Mouse (Mus musculus): ENCODE measurements around the gene Aqp6. TPM values are rescaled to one million over a fixed set of nuclear protein-coding genes. Genes with fewer than 3 reads are reported as not detected.

The Aqp6 gene
- polyA plus RNA-seq, 1 experiment = not detected

DNA sequence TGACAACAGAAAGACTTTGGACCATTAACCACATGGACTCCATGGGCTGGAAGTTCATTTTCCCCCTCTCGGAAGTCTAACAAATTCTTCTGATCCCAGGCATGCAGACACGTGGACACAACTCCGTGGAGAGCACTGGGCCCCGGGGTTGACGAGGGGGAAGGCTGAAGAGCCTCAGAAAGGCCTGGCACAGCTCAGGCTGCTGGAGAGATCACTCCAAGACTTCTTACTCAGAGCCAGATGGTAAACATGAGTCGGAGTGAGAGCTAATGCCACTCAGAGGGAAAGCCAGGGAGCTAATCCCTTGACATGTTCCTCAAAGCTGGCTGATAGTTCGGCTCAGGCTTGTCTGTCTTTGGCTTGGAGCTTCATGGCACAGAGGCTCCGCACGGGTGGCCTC, 14.0 kb downstream of the Aqp6 start:
- TF ChIP-seq POLR2A (IDR thresholded peaks at IDR 0.05; ENCODE audit: borderline replicate concordance, control insufficient read depth, low read depth, low read length) = no peak
- TF ChIP-seq CTCF (IDR thresholded peaks at IDR 0.05; ENCODE audit: control insufficient read depth, insufficient read depth, low read length) = no peak

DNA sequence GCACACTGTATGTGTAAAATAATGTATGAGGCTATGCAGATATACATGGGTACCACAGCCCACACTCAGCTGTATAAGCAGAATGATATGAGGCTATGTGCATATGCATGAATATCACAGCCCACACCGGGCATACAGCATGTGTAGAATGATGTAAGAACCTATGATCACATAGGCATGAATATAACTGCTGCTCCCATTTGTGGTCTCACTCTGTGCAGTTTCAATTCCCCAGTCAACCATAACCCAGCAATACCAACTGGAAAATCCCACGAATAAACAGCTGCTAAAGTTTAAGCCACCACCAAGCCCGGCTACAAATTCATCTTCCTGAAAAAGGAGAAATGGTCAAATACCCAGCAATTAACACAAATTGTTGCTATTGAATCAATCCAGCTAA, 17.4 kb downstream of the Aqp6 start:
- H3K27ac ChIP-seq (ENCODE audit: control insufficient read depth, insufficient read depth, low read depth, low read length, poor library complexity) = no peak overlapping the region
- H3K4me3 ChIP-seq (replicated peaks; ENCODE audit: control insufficient read depth, low read depth, low read length) = no peak overlapping the region
- no peaks in the 10 kb centered on the region for H3K4me1 ChIP-seq (ENCODE audit: control insufficient read depth, insufficient read depth, low read length)
- 61% methylated on average over 3 of the region's 3 CpGs for WGBS
- TF ChIP-seq POLR2A (IDR thresholded peaks at IDR 0.05; ENCODE audit: borderline replicate concordance, control insufficient read depth, low read depth, low read length) (no peak), CTCF (IDR thresholded peaks at IDR 0.05; ENCODE audit: control insufficient read depth, insufficient read depth, low read length) (no peak)

More for the DNA sequence above, 14.0 kb downstream of the Aqp6 start:
- H3K4me1 ChIP-seq (ENCODE audit: control insufficient read depth, insufficient read depth, low read length) = no peaks in the 10 kb centered on the region
- WGBS = 71% methylated on average over 9 of the region's 9 CpGs
- H3K4me3 ChIP-seq (replicated peaks; ENCODE audit: control insufficient read depth, low read depth, low read length) = no peak overlapping the region
- no peak overlapping the region for H3K27ac ChIP-seq (ENCODE audit: control insufficient read depth, insufficient read depth, low read depth, low read length, poor library complexity)

DNA sequence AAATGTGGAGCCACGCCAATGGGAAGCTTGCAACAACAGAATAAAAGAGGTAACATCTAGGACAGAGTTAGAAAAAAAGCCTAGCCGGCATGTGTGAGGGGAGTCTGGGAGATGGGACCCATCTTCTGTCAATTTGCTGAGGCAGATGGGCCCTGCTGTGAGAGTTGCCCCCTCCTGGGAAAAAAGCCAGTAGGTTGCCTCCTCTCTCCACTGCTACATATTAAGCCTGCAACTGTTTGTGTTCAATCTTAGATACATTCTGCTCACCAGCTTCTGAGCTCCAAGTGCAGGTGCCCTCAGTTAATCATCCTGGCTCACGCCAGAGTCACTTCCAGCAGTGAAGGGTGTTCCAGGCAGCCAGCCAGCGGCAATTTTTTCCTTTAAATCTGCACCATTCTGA, 18.6 kb downstream of the Aqp6 start:
- no peak overlapping the region for H3K4me3 ChIP-seq (replicated peaks; ENCODE audit: control insufficient read depth, low read depth, low read length)
- no peak for TF ChIP-seq CTCF (IDR thresholded peaks at IDR 0.05; ENCODE audit: control insufficient read depth, insufficient read depth, low read length)
- TF ChIP-seq POLR2A (IDR thresholded peaks at IDR 0.05; ENCODE audit: borderline replicate concordance, control insufficient read depth, low read depth, low read length) = no peak
- no peaks in the 10 kb centered on the region for H3K4me1 ChIP-seq (ENCODE audit: control insufficient read depth, insufficient read depth, low read length)
- H3K27ac ChIP-seq (ENCODE audit: control insufficient read depth, insufficient read depth, low read depth, low read length, poor library complexity) = no peak overlapping the region
- 92% methylated on average over 4 of the region's 4 CpGs for WGBS

DNA sequence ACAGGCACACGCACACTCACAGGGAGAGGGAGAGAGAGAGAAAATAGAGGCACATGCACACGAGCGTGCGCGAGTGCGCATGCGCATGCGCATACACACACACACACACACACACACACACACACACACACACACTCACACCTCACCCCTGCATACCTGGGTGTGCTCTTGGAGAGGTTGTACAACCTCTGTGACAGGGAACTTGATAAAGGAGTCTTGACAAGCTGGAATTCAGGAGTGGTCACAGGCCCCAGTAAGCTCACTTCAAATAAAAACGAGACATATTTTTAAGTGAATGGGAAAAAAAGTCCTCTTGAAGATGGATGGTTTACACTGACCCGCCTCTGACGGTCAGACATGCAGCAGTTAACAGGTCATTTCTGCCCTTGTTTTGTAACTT, 20.9 kb downstream of the Aqp6 start:
- no peaks in the 10 kb centered on the region for H3K4me1 ChIP-seq (ENCODE audit: control insufficient read depth, insufficient read depth, low read length)
- no peak overlapping the region for H3K4me3 ChIP-seq (replicated peaks; ENCODE audit: control insufficient read depth, low read depth, low read length)
- 92% methylated on average over 11 of the region's 11 CpGs for WGBS
- TF ChIP-seq CTCF (IDR thresholded peaks at IDR 0.05; ENCODE audit: control insufficient read depth, insufficient read depth, low read length) (no peak), POLR2A (IDR thresholded peaks at IDR 0.05; ENCODE audit: borderline replicate concordance, control insufficient read depth, low read depth, low read length) (no peak)
- no peak overlapping the region for H3K27ac ChIP-seq (ENCODE audit: control insufficient read depth, insufficient read depth, low read depth, low read length, poor library complexity)

DNA sequence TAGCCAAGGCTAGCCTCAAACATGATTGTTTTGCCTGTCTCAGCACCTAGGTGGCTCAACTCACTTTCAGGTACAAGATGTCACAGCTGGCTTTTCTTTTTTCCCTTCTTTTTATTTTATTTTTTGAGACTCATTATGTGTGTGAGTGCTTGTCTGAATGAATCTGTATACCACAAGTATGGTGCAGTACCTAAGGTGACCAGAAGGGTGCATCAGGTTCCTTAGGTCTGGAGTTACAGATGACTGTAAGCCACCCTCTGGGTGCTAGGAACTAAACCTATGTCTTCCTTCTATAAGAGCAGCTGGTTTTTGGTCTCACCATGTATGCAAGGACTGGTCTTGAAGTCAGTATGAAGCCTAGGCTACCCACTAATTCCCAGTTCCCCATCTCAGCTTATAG, 30.4 kb downstream of the Aqp6 start:
- TF ChIP-seq POLR2A (IDR thresholded peaks at IDR 0.05; ENCODE audit: borderline replicate concordance, control insufficient read depth, low read depth, low read length) (no peak), CTCF (IDR thresholded peaks at IDR 0.05; ENCODE audit: control insufficient read depth, insufficient read depth, low read length) (0 out of 2 replicates have a peak, but pooled peaks have one; percentile 5)
- H3K4me1 ChIP-seq (ENCODE audit: control insufficient read depth, insufficient read depth, low read length) = no peaks in the 10 kb centered on the region
- H3K4me3 ChIP-seq (replicated peaks; ENCODE audit: control insufficient read depth, low read depth, low read length) = no peak overlapping the region

DNA sequence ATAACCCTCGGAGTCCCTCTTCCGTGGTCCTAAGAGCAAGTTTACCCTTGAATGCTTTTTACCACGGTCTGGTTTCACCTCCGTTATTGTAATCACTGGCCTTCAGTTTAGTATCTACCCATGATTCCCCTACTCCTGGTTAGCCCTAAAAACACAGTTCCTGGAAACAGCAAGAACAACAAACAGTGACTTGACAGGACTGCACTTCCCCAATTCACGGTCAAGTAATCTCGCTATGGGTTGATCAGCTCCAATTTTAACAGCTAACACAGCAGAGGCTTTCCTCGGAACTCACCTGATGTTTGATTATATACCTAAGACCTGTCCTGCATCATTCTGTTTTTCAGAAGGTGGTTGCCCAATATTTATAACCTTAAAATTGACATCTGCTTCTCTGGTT, 33.5 kb downstream of the Aqp6 start:
- no peaks in the 10 kb centered on the region for H3K4me1 ChIP-seq (ENCODE audit: control insufficient read depth, insufficient read depth, low read length)
- no peak overlapping the region for H3K4me3 ChIP-seq (replicated peaks; ENCODE audit: control insufficient read depth, low read depth, low read length)
- TF ChIP-seq CTCF (IDR thresholded peaks at IDR 0.05; ENCODE audit: control insufficient read depth, insufficient read depth, low read length) = no peak
- TF ChIP-seq POLR2A (IDR thresholded peaks at IDR 0.05; ENCODE audit: borderline replicate concordance, control insufficient read depth, low read depth, low read length) = no peak
- H3K27ac ChIP-seq (ENCODE audit: control insufficient read depth, insufficient read depth, low read depth, low read length, poor library complexity) = no peak overlapping the region
- WGBS = 51% methylated on average over 7 of the region's 7 CpGs

More for the DNA sequence above, 30.4 kb downstream of the Aqp6 start:
- H3K27ac ChIP-seq (ENCODE audit: control insufficient read depth, insufficient read depth, low read depth, low read length, poor library complexity) = no peak overlapping the region

DNA sequence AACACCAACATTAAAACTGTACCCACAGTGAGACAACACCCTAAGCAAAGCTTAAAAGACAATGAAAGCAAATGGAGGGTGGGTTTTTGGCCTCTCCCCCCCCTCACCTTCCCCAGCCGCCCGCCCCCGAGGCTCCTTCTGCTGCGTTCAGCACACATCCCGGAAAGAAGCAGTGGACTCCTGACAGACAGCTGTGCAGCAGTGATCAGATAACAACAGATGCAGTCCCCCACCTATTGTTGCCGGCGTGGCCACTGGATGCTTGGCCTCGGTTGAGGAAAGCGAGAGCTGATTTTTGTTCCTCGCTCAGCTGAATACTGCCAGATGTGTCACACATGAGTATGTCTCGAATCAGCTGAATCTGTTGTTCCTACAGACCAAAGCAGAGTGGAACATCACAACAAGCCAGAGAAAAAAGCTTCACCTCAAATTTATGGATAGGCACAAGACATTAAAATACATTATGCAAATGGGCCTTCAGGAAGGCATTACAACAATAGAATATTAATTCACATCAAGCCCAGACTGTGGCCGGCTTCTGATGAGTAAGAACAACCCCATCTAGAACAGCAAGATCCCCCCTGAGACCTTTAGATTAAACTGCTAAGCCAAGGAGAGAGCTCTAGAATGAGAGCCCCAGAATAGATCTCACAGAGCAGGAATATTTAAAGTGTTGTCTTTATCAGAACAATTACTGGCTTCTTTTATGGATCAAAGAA, 36.4 kb downstream of the Aqp6 start:
- 95% methylated on average over 12 of the region's 12 CpGs for WGBS
- no peak for TF ChIP-seq CTCF (IDR thresholded peaks at IDR 0.05; ENCODE audit: control insufficient read depth, insufficient read depth, low read length)
- no peak for TF ChIP-seq POLR2A (IDR thresholded peaks at IDR 0.05; ENCODE audit: borderline replicate concordance, control insufficient read depth, low read depth, low read length)
- Histone ChIP-seq H3K4me3 (replicated peaks; ENCODE audit: control insufficient read depth, low read depth, low read length) (no peak overlapping the region), H3K4me1 (ENCODE audit: control insufficient read depth, insufficient read depth, low read length) (no peaks in the 10 kb centered on the region), H3K27ac (ENCODE audit: control insufficient read depth, insufficient read depth, low read depth, low read length, poor library complexity) (no peak overlapping the region)

DNA sequence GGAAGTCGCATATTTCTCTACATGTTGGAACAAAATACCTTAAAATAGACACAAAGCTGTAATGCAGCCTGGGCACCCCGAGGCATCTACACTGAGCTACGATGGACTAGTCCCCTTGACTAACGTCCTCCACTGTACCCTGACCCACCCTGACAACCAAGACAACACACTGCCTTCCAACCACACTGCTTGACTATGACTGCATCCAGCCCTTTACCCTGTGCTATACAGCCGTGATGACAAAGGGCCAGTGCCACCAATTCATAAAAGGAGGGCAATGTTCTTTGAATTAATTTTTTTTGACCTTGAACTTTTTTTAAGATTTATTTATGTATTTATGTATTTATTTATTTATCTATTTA, 36.9 kb downstream of the Aqp6 start:
- no peak overlapping the region for H3K4me3 ChIP-seq (replicated peaks; ENCODE audit: control insufficient read depth, low read depth, low read length)
- H3K27ac ChIP-seq (ENCODE audit: control insufficient read depth, insufficient read depth, low read depth, low read length, poor library complexity) = no peak overlapping the region
- 96% methylated on average over 5 of the region's 5 CpGs for WGBS
- TF ChIP-seq CTCF (IDR thresholded peaks at IDR 0.05; ENCODE audit: control insufficient read depth, insufficient read depth, low read length) (no peak), POLR2A (IDR thresholded peaks at IDR 0.05; ENCODE audit: borderline replicate concordance, control insufficient read depth, low read depth, low read length) (no peak)
- H3K4me1 ChIP-seq (ENCODE audit: control insufficient read depth, insufficient read depth, low read length) = no peaks in the 10 kb centered on the region

DNA sequence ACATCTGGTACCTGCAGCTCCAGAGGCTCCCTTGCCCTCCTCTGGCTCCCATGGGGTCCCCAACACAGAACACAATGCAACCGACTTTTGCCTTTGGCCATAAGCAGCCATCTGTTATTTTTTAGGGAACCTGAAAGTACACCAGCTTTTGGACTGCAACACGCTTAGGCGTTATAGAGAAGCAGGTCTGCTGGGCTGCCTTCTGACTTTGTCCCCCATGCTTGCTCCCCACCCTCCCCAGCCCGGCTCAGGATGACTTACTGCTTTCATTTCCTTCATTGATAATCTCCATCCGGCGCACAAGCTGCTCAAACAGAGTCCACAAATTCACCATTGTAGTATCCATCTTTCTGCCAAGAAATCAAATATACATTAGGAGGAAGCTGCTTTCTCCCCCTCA, 41.4 kb downstream of the Aqp6 start:
- H3K27ac ChIP-seq (ENCODE audit: control insufficient read depth, insufficient read depth, low read depth, low read length, poor library complexity) = peak overlapping the region; percentile 60; the same call in 1 of the 2 replicates
- H3K4me1 ChIP-seq (ENCODE audit: control insufficient read depth, insufficient read depth, low read length) = peaks cover 1% of the 10 kb centered on the region; the same call in 1 of the 2 replicates
- no peak for TF ChIP-seq POLR2A (IDR thresholded peaks at IDR 0.05; ENCODE audit: borderline replicate concordance, control insufficient read depth, low read depth, low read length)
- no peak for TF ChIP-seq CTCF (IDR thresholded peaks at IDR 0.05; ENCODE audit: control insufficient read depth, insufficient read depth, low read length)
- H3K4me3 ChIP-seq (replicated peaks; ENCODE audit: control insufficient read depth, low read depth, low read length) = no peak overlapping the region
- 55% methylated on average over 6 of the region's 6 CpGs for WGBS
